Mouse (Mus musculus) intestine, embryonic 15.5 days (tissue): ENCODE measurements at regions not wholly inside any gene's neighbourhood (a gene's known extent, or its start where the extent isn't known, plus 50 kb on each side); places are given as distances from the start of the nearest gene placed in this dataset.

Experiments used
- ATAC-seq: fragments of 200-750 bp; cut with Nextera tagmentation; 2 replicates; pipeline ENCODE4 v1.8.0; 2017; ENCODE audit warnings: moderate TSS enrichment, moderate library complexity
- H3K27ac ChIP-seq: fragments of 300-500 bp; sonication (generic); 2 replicates; pipeline ENCODE4 v1.5.1; 2015; ENCODE audit warnings: mild to moderate bottlenecking, inconsistent platforms
- H3K27me3 ChIP-seq: fragments of 300-500 bp; sonication (generic); replicated peaks from 2 replicates; pipeline ENCODE4 v1.6.1; 2015; ENCODE audit warnings: inconsistent platforms
- H3K36me3 ChIP-seq: fragments of 300-500 bp; sonication (generic); 2 replicates; pipeline ENCODE4 v1.6.1; 2015; ENCODE audit warnings: inconsistent platforms
- H3K4me1 ChIP-seq: fragments of 300-500 bp; sonication (generic); replicated peaks from 2 replicates; pipeline ENCODE4 v1.6.1; 2015; ENCODE audit warnings: inconsistent platforms
- H3K4me2 ChIP-seq: fragments of 300-500 bp; sonication (generic); replicated peaks from 2 replicates; pipeline ENCODE4 v1.6.1; 2015; ENCODE audit warnings: mild to moderate bottlenecking, inconsistent platforms
- H3K4me3 ChIP-seq: fragments of 300-500 bp; sonication (generic); replicated peaks from 2 replicates; pipeline ENCODE4 v1.5.1; 2015; ENCODE audit warnings: inconsistent platforms
- H3K9ac ChIP-seq: fragments of 300-500 bp; sonication (generic); 2 replicates; pipeline ENCODE4 v1.6.1; 2015; ENCODE audit warnings: inconsistent platforms
- H3K9me3 ChIP-seq: fragments of 300-500 bp; sonication (generic); 2 replicates; pipeline ENCODE4 v1.6.1; 2016; ENCODE audit warnings: inconsistent platforms
- WGBS: fragments of 180-500 bp; shearing (Covaris S2); methylation state at CpG from one replicate; pipeline ENCODE4 v1.1.7; 2015; 5-methylcytosine and 5-hydroxymethylcytosine counted together

DNA sequence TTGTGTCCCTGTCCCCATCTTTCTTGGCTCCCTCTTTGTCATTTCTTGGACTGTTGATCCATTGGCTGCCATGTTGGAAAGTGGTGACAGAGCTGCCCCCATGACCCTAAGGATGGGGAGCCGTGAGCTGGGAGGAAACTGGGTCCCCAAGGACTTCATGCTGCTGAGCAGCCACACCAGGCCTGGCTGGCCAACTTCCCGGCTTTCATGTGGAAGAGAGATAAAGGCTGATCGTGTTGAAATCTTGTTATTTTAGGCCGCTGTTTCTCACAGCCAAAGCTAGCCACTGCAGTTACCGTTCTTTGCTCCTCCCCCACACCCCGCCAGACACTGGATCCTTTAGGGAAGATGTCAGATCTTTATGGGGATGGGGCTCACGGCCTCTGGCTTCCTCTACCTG lies 164.1 kb downstream of the Sall1 start:
- 68% methylated on average over 7 of the region's 7 CpGs for whole genome bisulfite sequencing
- no peak overlapping the region for H3K4me3 ChIP-seq
- H3K36me3 ChIP-seq: no peaks in the 10 kb centered on the region
- no peaks in the 10 kb centered on the region for H3K4me1 ChIP-seq
- no peaks in the 10 kb centered on the region for H3K27me3 ChIP-seq
- H3K27ac ChIP-seq: no peak overlapping the region
- H3K4me2 ChIP-seq: no peak overlapping the region
- no peak overlapping the region for H3K9ac ChIP-seq
- H3K9me3 ChIP-seq: no peaks in the 10 kb centered on the region
- ATAC-seq: no peak

DNA sequence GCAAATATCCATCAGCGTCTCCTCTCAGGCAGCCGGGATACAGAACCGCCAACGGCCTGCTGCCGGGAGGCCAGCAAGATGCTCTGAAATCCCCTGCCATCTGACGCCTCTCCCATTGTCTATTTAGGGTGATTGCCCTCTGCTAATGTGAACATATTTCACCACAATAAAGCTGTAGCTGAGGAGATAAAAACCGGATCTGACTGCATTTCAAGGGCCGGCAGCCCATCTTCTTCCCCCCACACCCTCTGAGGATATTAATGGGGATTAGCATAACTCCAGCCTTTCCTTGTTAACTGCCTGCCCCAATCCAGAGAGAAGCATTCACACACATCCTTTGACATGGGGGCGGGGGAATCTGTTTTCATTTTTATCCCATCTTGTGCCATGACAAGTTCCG lies 166.0 kb downstream of the Sall1 start:
- H3K4me3 ChIP-seq: no peak overlapping the region
- 56% methylated on average over 10 of the region's 10 CpGs for WGBS
- H3K4me1 ChIP-seq: no peaks in the 10 kb centered on the region
- no peak overlapping the region for H3K4me2 ChIP-seq
- H3K9me3 ChIP-seq: no peaks in the 10 kb centered on the region
- no peak for ATAC-seq
- no peaks in the 10 kb centered on the region for H3K36me3 ChIP-seq
- H3K27me3 ChIP-seq: no peaks in the 10 kb centered on the region
- no peak overlapping the region for H3K27ac ChIP-seq
- no peak overlapping the region for H3K9ac ChIP-seq

DNA sequence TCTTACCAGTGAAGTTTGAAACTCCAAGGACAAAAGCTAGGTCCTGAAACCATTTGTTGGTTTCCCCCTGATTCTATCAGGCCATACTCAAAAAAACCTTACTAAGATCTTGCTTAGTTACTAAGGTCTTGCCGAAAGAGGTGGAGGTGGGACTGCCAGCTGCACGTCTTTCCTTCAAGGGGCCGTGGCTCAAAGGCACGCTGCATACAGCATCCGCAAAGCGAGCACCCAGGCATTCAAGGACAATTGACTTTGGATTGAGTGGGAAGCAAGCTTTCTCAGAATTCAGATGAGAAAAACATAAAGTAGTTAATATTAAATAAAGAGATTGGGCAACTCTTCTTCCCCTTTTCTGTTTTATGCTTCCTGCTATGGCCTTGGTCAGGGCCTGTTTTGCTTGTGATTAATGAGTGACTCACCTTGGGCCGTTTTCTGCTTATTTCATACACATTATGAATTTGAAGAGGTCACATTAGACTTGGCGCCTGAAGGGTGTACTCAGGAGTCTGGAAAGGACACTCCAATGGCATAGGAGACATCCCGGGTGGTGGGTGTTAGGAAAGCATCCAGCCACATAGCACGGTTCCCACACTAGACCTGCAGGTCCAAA lies 166.1 kb downstream of the Cyld start:
- H3K9ac ChIP-seq: no peak overlapping the region
- no peaks in the 10 kb centered on the region for H3K27me3 ChIP-seq
- no peaks in the 10 kb centered on the region for H3K36me3 ChIP-seq
- ATAC-seq: no peak
- no peaks in the 10 kb centered on the region for H3K9me3 ChIP-seq
- no peak overlapping the region for H3K4me2 ChIP-seq
- H3K27ac ChIP-seq: no peak overlapping the region
- H3K4me3 ChIP-seq: no peak overlapping the region
- WGBS: 84% methylated on average over 10 of the region's 10 CpGs
- H3K4me1 ChIP-seq: no peaks in the 10 kb centered on the region

DNA sequence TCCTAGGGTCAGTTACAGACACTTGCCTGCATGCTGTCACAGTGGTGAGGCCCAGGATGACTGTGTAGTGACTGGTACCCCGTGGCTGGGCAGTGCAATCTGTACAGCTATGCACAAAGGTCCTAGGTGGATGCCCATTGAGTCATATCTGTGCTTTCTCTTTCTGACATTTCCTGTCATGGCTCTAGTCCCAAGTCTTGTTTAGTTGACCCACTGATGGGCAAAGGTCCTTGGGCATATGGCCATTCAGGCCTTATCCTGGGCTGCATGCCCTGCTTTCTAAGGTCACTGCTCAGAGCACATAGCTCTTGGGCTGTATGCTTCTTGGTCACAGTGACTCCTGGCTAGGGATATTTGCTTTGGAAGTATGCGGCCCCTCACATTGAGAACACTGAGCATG lies 160.4 kb downstream of the Cyld start:
- Histone ChIP-seq H3K4me2 (no peak overlapping the region), H3K36me3 (no peaks in the 10 kb centered on the region), H3K27ac (no peak overlapping the region), H3K9ac (no peak overlapping the region), H3K9me3 (no peaks in the 10 kb centered on the region), H3K27me3 (no peaks in the 10 kb centered on the region), H3K4me3 (no peak overlapping the region), H3K4me1 (no peaks in the 10 kb centered on the region)
- 63% methylated on average over 2 of the region's 2 CpGs for WGBS
- no peak for ATAC-seq

DNA sequence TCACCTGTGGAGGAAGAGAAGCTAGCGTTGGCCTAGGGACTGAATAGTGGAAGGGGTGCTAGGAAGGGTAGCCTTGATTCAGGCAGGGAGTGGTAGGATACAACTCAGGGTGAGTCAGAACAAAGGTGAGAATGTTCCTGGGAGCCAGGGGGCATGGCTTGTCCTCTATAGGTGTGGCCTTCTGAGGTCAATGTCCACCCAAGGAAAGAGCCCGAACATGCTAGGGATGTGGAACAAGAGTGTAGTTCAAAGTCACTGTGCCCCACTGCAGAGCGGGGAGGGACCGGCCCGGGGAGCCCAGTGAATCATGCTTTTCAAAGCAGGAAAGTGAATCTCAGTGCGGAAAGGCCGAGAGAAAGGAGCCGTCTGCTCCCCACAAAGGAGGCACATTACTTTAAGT lies 156.4 kb downstream of the Cyld start:
- no peaks in the 10 kb centered on the region for H3K4me1 ChIP-seq
- no peaks in the 10 kb centered on the region for H3K9me3 ChIP-seq
- 75% methylated on average over 8 of the region's 8 CpGs for WGBS
- peak; percentile 83 for ATAC-seq
- no peaks in the 10 kb centered on the region for H3K27me3 ChIP-seq
- H3K9ac ChIP-seq: no peak overlapping the region
- no peaks in the 10 kb centered on the region for H3K36me3 ChIP-seq
- H3K27ac ChIP-seq: no peak overlapping the region
- no peak overlapping the region for H3K4me3 ChIP-seq
- H3K4me2 ChIP-seq: no peak overlapping the region

DNA sequence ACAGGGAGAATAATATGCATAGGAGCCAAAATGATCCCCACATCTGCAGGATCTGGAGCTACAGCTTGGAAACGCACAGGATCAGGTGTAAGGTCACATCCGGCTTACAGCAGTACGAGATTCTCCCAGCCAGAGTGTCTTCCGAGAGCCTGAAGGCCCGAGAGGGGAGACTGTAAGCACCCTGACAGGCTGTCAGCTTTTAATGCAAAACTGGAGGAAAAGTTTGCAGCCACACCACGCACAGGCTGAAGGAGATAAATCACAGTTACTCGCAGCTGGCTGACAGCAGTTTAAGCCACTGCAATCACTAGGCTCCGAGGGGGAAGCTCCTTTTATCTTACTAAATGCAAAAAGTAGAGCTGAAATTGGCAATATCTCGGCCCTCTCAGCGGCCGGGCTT lies 149.1 kb downstream of the Cyld start:
- no peak overlapping the region for H3K9ac ChIP-seq
- peak overlapping the region; percentile 10; the same call in 1 of the 2 replicates for H3K4me2 ChIP-seq
- H3K27ac ChIP-seq: no peak overlapping the region
- no peaks in the 10 kb centered on the region for H3K36me3 ChIP-seq
- H3K4me3 ChIP-seq: no peak overlapping the region
- 0 out of 2 replicates have a peak, but pooled peaks cover 4% of the 10 kb centered on the region for H3K4me1 ChIP-seq
- no peak for ATAC-seq
- 23% methylated on average over 11 of the region's 11 CpGs for WGBS
- H3K9me3 ChIP-seq: no peaks in the 10 kb centered on the region
- H3K27me3 ChIP-seq: no peaks in the 10 kb centered on the region

DNA sequence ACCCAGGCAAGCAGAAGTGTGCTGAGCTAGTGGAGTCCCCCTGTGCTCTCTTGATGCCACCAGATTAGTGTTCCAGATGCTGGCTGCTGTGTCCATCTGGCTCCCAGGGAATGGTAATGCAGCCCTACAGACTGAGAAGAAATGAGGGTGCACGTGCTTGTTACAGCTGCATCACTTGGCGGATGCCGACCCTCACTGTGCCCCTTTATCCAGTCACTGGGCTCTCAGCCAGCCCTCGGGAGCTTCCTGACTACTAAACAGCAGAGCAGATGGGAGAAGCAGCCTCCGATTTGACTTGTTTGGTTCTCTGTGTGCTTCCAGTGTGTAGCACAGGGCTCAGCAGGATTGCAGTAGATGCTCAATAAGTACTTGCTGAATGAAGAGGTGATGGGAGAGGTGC lies 147.5 kb downstream of the Cyld start:
- ATAC-seq: no peak
- H3K27ac ChIP-seq: no peak overlapping the region
- H3K27me3 ChIP-seq: no peaks in the 10 kb centered on the region
- H3K9me3 ChIP-seq: no peaks in the 10 kb centered on the region
- H3K4me1 ChIP-seq: 0 out of 2 replicates have a peak, but pooled peaks cover 4% of the 10 kb centered on the region
- H3K9ac ChIP-seq: no peak overlapping the region
- H3K4me2 ChIP-seq: no peak overlapping the region
- H3K36me3 ChIP-seq: no peaks in the 10 kb centered on the region
- H3K4me3 ChIP-seq: no peak overlapping the region
- WGBS: 34% methylated on average over 5 of the region's 5 CpGs

DNA sequence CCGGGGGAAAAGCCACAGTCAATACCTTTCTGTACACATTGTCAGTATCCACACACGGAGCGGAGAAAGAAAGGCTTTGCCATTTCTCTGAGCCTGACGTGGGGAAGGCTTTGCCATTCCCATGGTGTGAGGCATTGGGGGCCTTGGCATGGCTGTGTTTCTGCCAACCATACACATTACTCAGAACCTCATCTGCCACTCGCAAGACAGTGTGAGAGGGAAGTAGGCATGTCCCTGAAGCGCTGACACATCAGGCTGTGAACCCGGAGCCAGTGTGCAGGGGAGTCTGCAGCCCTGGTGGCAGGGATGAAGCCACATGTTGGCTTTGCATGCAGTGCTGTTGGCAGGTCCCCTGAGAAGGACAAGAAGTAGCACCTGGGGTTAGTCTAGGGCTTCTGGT lies 145.6 kb downstream of the Cyld start:
- Histone ChIP-seq H3K9ac (no peak overlapping the region), H3K4me2 (no peak overlapping the region), H3K36me3 (no peaks in the 10 kb centered on the region), H3K27me3 (no peaks in the 10 kb centered on the region), H3K4me1 (0 out of 2 replicates have a peak, but pooled peaks cover 4% of the 10 kb centered on the region), H3K27ac (no peak overlapping the region), H3K4me3 (no peak overlapping the region), H3K9me3 (no peaks in the 10 kb centered on the region)
- ATAC-seq: no peak
- WGBS: 79% methylated on average over 7 of the region's 7 CpGs

DNA sequence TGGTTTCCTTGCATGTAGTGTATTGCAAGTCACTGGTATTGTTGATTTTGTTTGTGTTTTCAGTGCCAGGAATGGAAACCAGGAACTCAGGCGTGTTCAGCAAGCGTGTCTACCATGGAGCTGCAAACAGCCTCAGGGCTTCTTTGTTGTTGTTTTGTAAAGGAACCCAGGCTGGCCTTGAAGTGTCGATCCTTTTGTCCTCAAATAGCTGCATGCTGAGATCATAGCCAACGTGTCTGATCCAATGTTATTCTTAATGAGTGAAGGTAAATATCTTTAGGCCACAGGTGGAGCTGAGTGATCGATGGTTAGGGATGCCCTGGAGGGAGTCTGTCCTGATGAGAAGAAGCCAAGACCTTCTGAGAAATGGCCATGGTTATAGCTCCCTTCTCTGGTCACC lies 143.3 kb downstream of the Cyld start:
- Histone ChIP-seq H3K9me3 (no peaks in the 10 kb centered on the region), H3K4me1 (no peaks in the 10 kb centered on the region), H3K4me3 (no peak overlapping the region), H3K9ac (no peak overlapping the region), H3K36me3 (no peaks in the 10 kb centered on the region), H3K27ac (no peak overlapping the region), H3K27me3 (no peaks in the 10 kb centered on the region), H3K4me2 (no peak overlapping the region)
- WGBS: 74% methylated on average over 5 of the region's 5 CpGs
- no peak for ATAC-seq

DNA sequence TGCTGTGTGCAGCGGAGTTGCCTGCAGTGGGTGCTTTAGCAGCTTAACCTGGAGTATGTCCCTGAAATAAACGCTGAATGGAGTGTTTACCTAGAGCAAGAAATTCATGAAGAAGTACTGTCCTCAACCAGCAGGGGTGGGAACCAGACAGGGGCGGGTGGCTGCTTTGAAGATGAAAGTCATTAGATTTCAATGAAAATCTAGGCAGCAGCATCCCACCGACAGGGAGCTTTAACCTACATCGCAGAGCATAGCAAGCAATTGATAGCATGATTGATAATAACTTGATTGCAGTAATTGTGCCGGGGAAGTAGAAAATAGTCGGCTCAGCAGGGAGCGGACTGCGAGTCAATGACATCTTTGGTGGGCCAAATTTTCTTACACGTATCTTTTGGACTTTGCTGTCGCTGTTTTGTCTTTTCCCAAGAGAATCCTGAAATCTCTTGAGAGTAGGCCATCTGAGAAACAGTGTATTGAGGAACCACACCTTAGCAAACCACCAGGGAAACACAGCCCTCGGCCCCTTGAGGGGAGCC lies 139.0 kb downstream of the Cyld start:
- H3K27me3 ChIP-seq: no peaks in the 10 kb centered on the region
- H3K4me1 ChIP-seq: no peaks in the 10 kb centered on the region
- no peak overlapping the region for H3K27ac ChIP-seq
- no peak overlapping the region for H3K9ac ChIP-seq
- H3K9me3 ChIP-seq: no peaks in the 10 kb centered on the region
- no peak for ATAC-seq
- 58% methylated on average over 12 of the region's 12 CpGs for WGBS
- H3K4me2 ChIP-seq: no peak overlapping the region
- no peak overlapping the region for H3K4me3 ChIP-seq
- no peaks in the 10 kb centered on the region for H3K36me3 ChIP-seq

DNA sequence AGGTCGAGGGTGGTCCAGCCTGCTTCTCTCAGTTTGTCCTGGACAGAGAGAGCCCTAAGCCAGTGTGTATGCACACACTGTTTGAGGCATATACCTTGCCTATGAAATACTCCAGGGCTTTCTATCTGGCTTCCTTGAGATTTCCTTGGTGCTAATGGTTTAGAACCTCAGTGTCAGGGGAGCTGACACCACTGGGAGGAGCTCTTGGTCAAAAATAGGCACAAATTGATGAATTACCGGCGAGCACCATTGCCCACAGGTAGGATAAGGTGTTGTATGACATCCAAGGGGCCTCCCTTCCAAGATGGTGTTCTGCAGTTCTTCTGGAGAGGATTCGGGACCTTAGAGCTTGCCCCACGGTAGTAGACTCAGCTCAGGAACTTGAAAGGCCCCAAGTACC lies 129.0 kb downstream of the Cyld start:
- H3K36me3 ChIP-seq: no peaks in the 10 kb centered on the region
- H3K9ac ChIP-seq: no peak overlapping the region
- H3K27ac ChIP-seq: no peak overlapping the region
- WGBS: 64% methylated on average over 5 of the region's 5 CpGs
- no peaks in the 10 kb centered on the region for H3K27me3 ChIP-seq
- H3K4me3 ChIP-seq: no peak overlapping the region
- H3K4me2 ChIP-seq: no peak overlapping the region
- ATAC-seq: no peak
- H3K9me3 ChIP-seq: no peaks in the 10 kb centered on the region
- no peaks in the 10 kb centered on the region for H3K4me1 ChIP-seq

DNA sequence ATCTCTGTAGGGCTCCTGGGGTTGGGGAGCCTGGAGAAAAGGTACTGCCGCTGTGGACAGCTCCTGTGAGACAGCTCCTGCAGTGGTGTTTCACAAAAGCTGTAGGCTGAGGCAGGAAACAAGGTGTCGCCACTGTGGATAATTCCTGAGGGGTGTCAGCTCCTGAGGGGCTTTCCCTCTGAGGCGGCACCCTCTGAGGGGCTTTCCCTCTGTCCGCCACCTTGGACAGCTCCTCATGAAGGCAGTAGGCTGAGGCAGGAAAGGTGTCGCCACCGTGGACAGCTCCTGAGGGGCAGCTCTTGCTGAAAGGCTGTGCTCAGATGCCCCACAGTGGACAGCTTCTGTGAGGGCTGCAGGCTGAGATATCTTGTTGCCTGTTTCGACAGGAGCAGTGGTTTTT lies 127.1 kb downstream of the Cyld start:
- no peak for ATAC-seq
- no peaks in the 10 kb centered on the region for H3K36me3 ChIP-seq
- no peak overlapping the region for H3K4me2 ChIP-seq
- H3K4me1 ChIP-seq: no peaks in the 10 kb centered on the region
- H3K9me3 ChIP-seq: no peaks in the 10 kb centered on the region
- no peak overlapping the region for H3K27ac ChIP-seq
- WGBS: 83% methylated on average over 7 of the region's 7 CpGs
- no peaks in the 10 kb centered on the region for H3K27me3 ChIP-seq
- no peak overlapping the region for H3K9ac ChIP-seq
- H3K4me3 ChIP-seq: no peak overlapping the region

DNA sequence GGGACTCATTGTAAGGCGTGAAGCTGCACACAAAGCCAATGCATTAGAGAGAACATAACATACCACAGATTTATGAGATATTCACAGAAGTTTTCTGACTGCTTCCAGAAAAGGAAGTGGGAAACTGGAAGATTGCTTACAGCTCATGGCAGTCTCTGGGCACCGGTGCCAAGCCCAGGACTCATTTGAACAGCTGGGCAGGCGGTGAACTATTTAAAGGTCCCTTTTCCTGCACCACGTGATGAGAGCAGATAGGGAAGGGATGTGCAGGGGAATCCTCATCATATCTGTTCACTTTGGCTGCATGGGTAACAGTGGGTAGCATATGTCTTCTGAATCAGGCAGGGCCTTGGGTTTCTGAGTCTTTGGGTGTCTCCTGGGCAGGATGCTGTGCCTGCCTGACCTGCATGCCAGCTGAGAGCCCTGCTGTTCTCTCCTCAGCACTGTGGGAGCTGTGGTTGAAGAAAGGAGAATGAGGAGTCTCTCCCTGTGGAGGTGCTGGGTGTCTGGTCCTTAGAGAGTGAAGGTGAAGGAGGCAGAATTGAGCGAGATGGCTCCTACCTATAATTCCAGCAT lies 123.5 kb downstream of the Cyld start:
- H3K36me3 ChIP-seq: no peaks in the 10 kb centered on the region
- no peak overlapping the region for H3K4me2 ChIP-seq
- no peaks in the 10 kb centered on the region for H3K4me1 ChIP-seq
- WGBS: 77% methylated on average over 5 of the region's 5 CpGs
- H3K27ac ChIP-seq: no peak overlapping the region
- no peak for ATAC-seq
- H3K9me3 ChIP-seq: no peaks in the 10 kb centered on the region
- H3K9ac ChIP-seq: no peak overlapping the region
- H3K27me3 ChIP-seq: no peaks in the 10 kb centered on the region
- no peak overlapping the region for H3K4me3 ChIP-seq
